Comparison of ENCODE assay signal across 19 mouse cellular contexts in genomic region chr14:24542901-24543300, GRCm38 (mm10). TPM values are rescaled to one million over a fixed set of nuclear protein-coding genes. Genes with fewer than 3 reads are reported as not detected.
A peak's percentile ranks its signal among the peaks of the same experiment; 100 is the strongest.
DNase-seq lines count a peak whose midpoint lies in the region; ATAC-seq and TF ChIP-seq lines count a peak whose summit lies in the region.
"Had no signal": no experiment of that assay in that cellular context is flagged by ENCODE, and none has a peak within 500 bp of the region (broad histone marks: within the 10 kb centered on the region; RNA-seq: fewer than 3 reads in every experiment).

No protein-coding gene starts in this region.

- DNase-seq in forebrain, embryonic 14.5 days (ENCODE audit: low spot score) = peak; percentile 61
- DNase-seq in forebrain, embryonic 11.5 days (ENCODE audit: low spot score) = no peak
- peak; percentile 36 for DNase-seq in midbrain, postnatal 0 days (ENCODE audit: low spot score)
- peak; percentile 73 to 79 for DNase-seq in cerebellum, postnatal 25 days
- no peak for DNase-seq in adrenal gland, adult (ENCODE audit: inconsistent age in 2 of 2, low spot score in 1 of 2)
- DNase-seq in spleen, postnatal 10 days (ENCODE audit: low spot score in 2 of 2) = no peak
- DNase-seq in ovary, postnatal 36 days (ENCODE audit: low spot score) = no peak
- DNase-seq: adrenal gland, postnatal 36 days; gastrocnemius, postnatal 25 days; lung, postnatal 14 days; spleen, adult 18-20 months; thymus, postnatal 36 days had no signal

- peak; percentile 83 for ATAC-seq in forebrain, embryonic 14.5 days
- ATAC-seq in forebrain, embryonic 11.5 days (replicated peaks; ENCODE audit: low FRiP score) = no peak
- ATAC-seq in midbrain, postnatal 0 days (ENCODE audit: low FRiP score) = no peak
- ATAC-seq in midbrain, embryonic 15.5 days (replicated peaks) = no peak
- ATAC-seq: activated CD4-positive, CD25-positive, alpha-beta regulatory T cell, adult 4 months; intestine, embryonic 15.5 days had no signal

- H3K27ac ChIP-seq in forebrain, embryonic 14.5 days (ENCODE audit: low read depth, low read length) = no peak overlapping the region; the same call in 1 of the 2 replicates
- no peak overlapping the region for H3K27ac ChIP-seq in forebrain, embryonic 11.5 days (ENCODE audit: low read depth, low read length)
- no peak overlapping the region for H3K27ac ChIP-seq in midbrain, postnatal 0 days (ENCODE audit: low read depth, low read length)
- H3K27ac ChIP-seq in midbrain, embryonic 15.5 days = no peak overlapping the region
- H3K27ac ChIP-seq: embryonic facial prominence, embryonic 13.5 days; heart, embryonic 10.5 days; intestine, embryonic 15.5 days; liver, embryonic 15.5 days had no signal

- H3K27me3 ChIP-seq in forebrain, embryonic 14.5 days (replicated peaks; ENCODE audit: control insufficient read depth, insufficient read depth, low read length) = no peaks in the 10 kb centered on the region
- H3K27me3 ChIP-seq in forebrain, embryonic 11.5 days (ENCODE audit: control insufficient read depth, insufficient read depth, low read length) = no peaks in the 10 kb centered on the region
- H3K27me3 ChIP-seq in midbrain, postnatal 0 days (ENCODE audit: insufficient read depth, low read length) = no peaks in the 10 kb centered on the region
- H3K27me3 ChIP-seq in midbrain, embryonic 15.5 days (replicated peaks) = no peaks in the 10 kb centered on the region
- H3K27me3 ChIP-seq: embryonic facial prominence, embryonic 13.5 days; intestine, embryonic 15.5 days; liver, embryonic 15.5 days had no signal

- H3K4me2 ChIP-seq in forebrain, embryonic 14.5 days (ENCODE audit: low read length) = no peak overlapping the region
- H3K4me2 ChIP-seq in forebrain, embryonic 11.5 days (ENCODE audit: low read depth, low read length, severe bottlenecking) = no peak overlapping the region
- H3K4me2 ChIP-seq in midbrain, postnatal 0 days (ENCODE audit: low read depth, low read length, poor library complexity, severe bottlenecking) = no peak overlapping the region
- H3K4me2 ChIP-seq in midbrain, embryonic 15.5 days = no peak overlapping the region
- H3K4me2 ChIP-seq: embryonic facial prominence, embryonic 13.5 days; intestine, embryonic 15.5 days; liver, embryonic 15.5 days had no signal

- H3K9me3 ChIP-seq in forebrain, embryonic 14.5 days (replicated peaks; ENCODE audit: control insufficient read depth, low read length) = peaks cover 5% of the 10 kb centered on the region; the same call in 1 of the 2 replicates
- no peaks in the 10 kb centered on the region for H3K9me3 ChIP-seq in forebrain, embryonic 11.5 days (ENCODE audit: control insufficient read depth, low read length)
- no peaks in the 10 kb centered on the region for H3K9me3 ChIP-seq in midbrain, postnatal 0 days (ENCODE audit: low read length)
- H3K9me3 ChIP-seq in midbrain, embryonic 15.5 days = 0 out of 2 replicates have a peak, but pooled peaks cover 4% of the 10 kb centered on the region
- H3K9me3 ChIP-seq: embryonic facial prominence, embryonic 13.5 days; heart, embryonic 10.5 days; intestine, embryonic 15.5 days; liver, embryonic 15.5 days had no signal

- no peaks in the 10 kb centered on the region for H3K36me3 ChIP-seq in forebrain, embryonic 14.5 days (ENCODE audit: control insufficient read depth, insufficient read depth, low read length)
- H3K36me3 ChIP-seq in forebrain, embryonic 11.5 days (ENCODE audit: control insufficient read depth, insufficient read depth, low read length) = no peaks in the 10 kb centered on the region
- no peaks in the 10 kb centered on the region for H3K36me3 ChIP-seq in midbrain, postnatal 0 days (ENCODE audit: insufficient read depth, low read length)
- H3K36me3 ChIP-seq in midbrain, embryonic 15.5 days (replicated peaks) = no peaks in the 10 kb centered on the region
- H3K36me3 ChIP-seq: embryonic facial prominence, embryonic 13.5 days; heart, embryonic 10.5 days; intestine, embryonic 15.5 days; liver, embryonic 15.5 days had no signal

- H3K4me3 ChIP-seq in forebrain, embryonic 14.5 days (ENCODE audit: low read depth, low read length) = no peak overlapping the region
- no peak overlapping the region for H3K4me3 ChIP-seq in forebrain, embryonic 11.5 days (ENCODE audit: low read depth, low read length)
- H3K4me3 ChIP-seq in midbrain, postnatal 0 days (ENCODE audit: low read depth, low read length) = no peak overlapping the region
- H3K4me3 ChIP-seq in midbrain, embryonic 15.5 days = no peak overlapping the region
- H3K4me3 ChIP-seq: embryonic facial prominence, embryonic 13.5 days; heart, embryonic 10.5 days; intestine, embryonic 15.5 days; liver, embryonic 15.5 days; myocyte had no signal

- H3K4me1 ChIP-seq in forebrain, embryonic 14.5 days (ENCODE audit: control insufficient read depth, insufficient read depth, low read length) = peaks cover 4% of the 10 kb centered on the region; the same call in 1 of the 2 replicates
- H3K4me1 ChIP-seq in forebrain, embryonic 11.5 days (replicated peaks; ENCODE audit: control insufficient read depth, insufficient read depth, low read length) = no peaks in the 10 kb centered on the region
- no peaks in the 10 kb centered on the region for H3K4me1 ChIP-seq in midbrain, postnatal 0 days (ENCODE audit: insufficient read depth, low read length)
- H3K4me1 ChIP-seq in midbrain, embryonic 15.5 days = 0 out of 2 replicates have a peak, but pooled peaks cover 3% of the 10 kb centered on the region
- H3K4me1 ChIP-seq: heart, embryonic 10.5 days; intestine, embryonic 15.5 days; liver, embryonic 15.5 days had no signal

- no peak overlapping the region for H3K9ac ChIP-seq in forebrain, embryonic 14.5 days (ENCODE audit: low read length)
- no peak overlapping the region for H3K9ac ChIP-seq in forebrain, embryonic 11.5 days (ENCODE audit: low read length)
- no peak overlapping the region for H3K9ac ChIP-seq in midbrain, postnatal 0 days (replicated peaks; ENCODE audit: low read length, poor library complexity, severe bottlenecking)
- H3K9ac ChIP-seq in midbrain, embryonic 15.5 days = no peak overlapping the region
- H3K9ac ChIP-seq: embryonic facial prominence, embryonic 13.5 days; intestine, embryonic 15.5 days; liver, embryonic 15.5 days had no signal

- no peak for TF ChIP-seq CTCF in midbrain, postnatal 0 days (IDR thresholded peaks at IDR 0.05)

- 66% methylated on average over 4 of the region's 4 CpGs for WGBS in forebrain, embryonic 14.5 days
- WGBS in forebrain, embryonic 11.5 days = 82% methylated on average over 4 of the region's 4 CpGs
- 60% methylated on average over 4 of the region's 4 CpGs for WGBS in midbrain, postnatal 0 days
- WGBS in midbrain, embryonic 15.5 days = 72% methylated on average over 4 of the region's 4 CpGs

RNA-seq across cellular contexts. Expression of gene Rps24, which starts 56.0 kb away (rescaled TPM):
- polyA plus RNA-seq in forebrain, embryonic 14.5 days (2014; fragmentation: Nextera tagmentation; extraction: Ambion mirVana) = 726 and 919 TPM in 2 replicates
- polyA plus RNA-seq in forebrain, embryonic 11.5 days (2014; fragmentation: Nextera tagmentation; extraction: Ambion mirVana) = 939 and 1,035 TPM in 2 replicates
- 1,066 and 1,223 TPM in 2 replicates for total RNA-seq in midbrain, postnatal 0 days (2014; rRNA removed)
- 799 and 839 TPM in 2 replicates for polyA plus RNA-seq in midbrain, postnatal 0 days (2015; fragmentation: Nextera tagmentation; extraction: Ambion mirVana)
- 469 and 502 TPM in 2 replicates for polyA plus RNA-seq in midbrain, embryonic 15.5 days (2015; fragmentation: Nextera tagmentation; extraction: Ambion mirVana)

RNA-seq across cellular contexts. Expression of gene Polr3a, which starts 56.0 kb away (rescaled TPM):
- polyA plus RNA-seq in forebrain, embryonic 14.5 days (2014; fragmentation: Nextera tagmentation; extraction: Ambion mirVana) = 14.7 and 15.5 TPM in 2 replicates
- polyA plus RNA-seq in forebrain, embryonic 11.5 days (2014; fragmentation: Nextera tagmentation; extraction: Ambion mirVana) = 20.1 and 21.1 TPM in 2 replicates
- 22.0 and 24.3 TPM in 2 replicates for total RNA-seq in midbrain, postnatal 0 days (2014; rRNA removed)
- 12.5 and 14.6 TPM in 2 replicates for polyA plus RNA-seq in midbrain, postnatal 0 days (2015; fragmentation: Nextera tagmentation; extraction: Ambion mirVana)
- polyA plus RNA-seq in midbrain, embryonic 15.5 days (2015; fragmentation: Nextera tagmentation; extraction: Ambion mirVana) = 20.1 and 23.5 TPM in 2 replicates

Comparison
In these comparisons a context has a peak if more than half of its experiments do, and no peak if none do; other contexts are left out.
1. DNase-seq: peak in forebrain, embryonic 14.5 days (single experiment), midbrain, postnatal 0 days (single experiment) and cerebellum, postnatal 25 days (2 of 2); none in forebrain, embryonic 11.5 days (single experiment), adrenal gland, adult (0 of 2), spleen, postnatal 10 days (0 of 2) and ovary, postnatal 36 days (single experiment).